Mouse (Mus musculus) small intestine, adult 2 months (tissue): ENCODE data around the gene Fanci.

ENCODE experiments used
- CTCF ChIP-seq: fragments of 200-500 bp; IDR thresholded peaks from 2 replicates; pipeline ENCODE4 v1.5.1; 2012; ENCODE audit warnings: low read depth, mild to moderate bottlenecking, control low read depth, inconsistent platforms, low read length, moderate library complexity, mixed read lengths; ENCODE audit not compliant: insufficient replicate concordance, insufficient read length; ENCODE audit errors: extremely low read depth
- POLR2A ChIP-seq: fragments of 200-500 bp; IDR thresholded peaks from 2 replicates; pipeline ENCODE4 v1.6.1; 2012; ENCODE audit warnings: low read depth, mild to moderate bottlenecking, control low read depth, inconsistent platforms, low read length, moderate library complexity

- TF ChIP-seq CTCF (no peak; the same call in 1 of the 2 replicates), POLR2A (no peak)
These were observed 28.2 kb upstream of the Fanci start for GRCm38 (mm10) chr7:79363370-79364043.
